Comparison of ENCODE assay signal across 8 mouse cellular contexts in genomic region chr11:70652884-70653344, GRCm38 (mm10). TPM values are rescaled to one million over a fixed set of nuclear protein-coding genes. Genes with fewer than 3 reads are reported as not detected.
DNase-seq lines count a peak whose midpoint lies in the region; ATAC-seq lines count a peak whose summit lies in the region.

No protein-coding gene starts in this region.

- H3K9ac ChIP-seq in kidney, embryonic 16.5 days (replicated peaks; ENCODE audit: low read length): peak overlapping the region; percentile 99
- H3K9ac ChIP-seq in embryonic facial prominence, embryonic 13.5 days: peak overlapping the region; percentile 100
- H3K9ac ChIP-seq in neural tube, embryonic 12.5 days: peak overlapping the region; percentile 97

- H3K4me3 ChIP-seq in kidney, embryonic 16.5 days (ENCODE audit: low read length): peak overlapping the region; percentile 100
- peak overlapping the region; percentile 100 for H3K4me3 ChIP-seq in embryonic facial prominence, embryonic 13.5 days
- H3K4me3 ChIP-seq in limb, embryonic 10.5 days: peak overlapping the region; percentile 99
- H3K4me3 ChIP-seq in neural tube, embryonic 12.5 days: peak overlapping the region; percentile 98

- no peaks in the 10 kb centered on the region for H3K27me3 ChIP-seq in kidney, embryonic 16.5 days (ENCODE audit: insufficient read depth, low read length)
- H3K27me3 ChIP-seq in embryonic facial prominence, embryonic 13.5 days: no peaks in the 10 kb centered on the region
- no peaks in the 10 kb centered on the region for H3K27me3 ChIP-seq in limb, embryonic 10.5 days (ENCODE audit: low read depth, poor library complexity, severe bottlenecking)
- no peaks in the 10 kb centered on the region for H3K27me3 ChIP-seq in neural tube, embryonic 12.5 days (replicated peaks)

- peaks cover 41% of the 10 kb centered on the region for H3K36me3 ChIP-seq in kidney, embryonic 16.5 days (ENCODE audit: insufficient read depth, low read length)
- H3K36me3 ChIP-seq in embryonic facial prominence, embryonic 13.5 days: peaks cover 47% of the 10 kb centered on the region
- H3K36me3 ChIP-seq in limb, embryonic 10.5 days: peaks cover 54% of the 10 kb centered on the region
- H3K36me3 ChIP-seq in neural tube, embryonic 12.5 days: peaks cover 38% of the 10 kb centered on the region

- H3K27ac ChIP-seq in kidney, embryonic 16.5 days (ENCODE audit: low read length): peak overlapping the region; percentile 99
- peak overlapping the region; percentile 97 for H3K27ac ChIP-seq in embryonic facial prominence, embryonic 13.5 days
- peak overlapping the region; percentile 97 for H3K27ac ChIP-seq in limb, embryonic 10.5 days
- H3K27ac ChIP-seq in neural tube, embryonic 12.5 days: no peak overlapping the region

- no peak for DNase-seq in kidney, postnatal 36 days
- DNase-seq in limb, embryonic 10.5 days (ENCODE audit: low spot score): no peak
- DNase-seq in adrenal gland, adult 8-10 months: no peak
- DNase-seq in left cerebral cortex, adult 9 months (ENCODE audit: low spot score in 2 of 2): no peak
- DNase-seq in urinary bladder, adult 18-20 months (ENCODE audit: low spot score in 2 of 2): no peak

- WGBS in kidney, embryonic 16.5 days: 35% methylated on average over 6 of the region's 6 CpGs
- 46% methylated on average over 6 of the region's 6 CpGs for whole genome bisulfite sequencing in embryonic facial prominence, embryonic 13.5 days
- WGBS in limb, embryonic 10.5 days: 62% methylated on average over 6 of the region's 6 CpGs
- WGBS in neural tube, embryonic 12.5 days: 67% methylated on average over 6 of the region's 6 CpGs

- H3K9me3 ChIP-seq in kidney, embryonic 16.5 days (ENCODE audit: low read length): no peaks in the 10 kb centered on the region
- no peaks in the 10 kb centered on the region for H3K9me3 ChIP-seq in embryonic facial prominence, embryonic 13.5 days
- no peaks in the 10 kb centered on the region for H3K9me3 ChIP-seq in limb, embryonic 10.5 days (replicated peaks)
- H3K9me3 ChIP-seq in neural tube, embryonic 12.5 days: no peaks in the 10 kb centered on the region

- H3K4me1 ChIP-seq in kidney, embryonic 16.5 days (ENCODE audit: insufficient read depth, low read length): peaks cover 73% of the 10 kb centered on the region
- H3K4me1 ChIP-seq in embryonic facial prominence, embryonic 13.5 days: peaks cover 73% of the 10 kb centered on the region
- H3K4me1 ChIP-seq in limb, embryonic 10.5 days: peaks cover 73% of the 10 kb centered on the region
- peaks cover 55% of the 10 kb centered on the region for H3K4me1 ChIP-seq in neural tube, embryonic 12.5 days

- peak overlapping the region; percentile 98 for H3K4me2 ChIP-seq in kidney, embryonic 16.5 days (replicated peaks; ENCODE audit: low read depth, low read length)
- H3K4me2 ChIP-seq in embryonic facial prominence, embryonic 13.5 days: peak overlapping the region; percentile 97
- peak overlapping the region; percentile 97 for H3K4me2 ChIP-seq in neural tube, embryonic 12.5 days (replicated peaks)

- ATAC-seq in kidney, embryonic 16.5 days (ENCODE audit: low FRiP score, low TSS enrichment): no peak
- no peak for ATAC-seq in embryonic facial prominence, embryonic 13.5 days (ENCODE audit: insufficient number of reproducible peaks, insufficient read depth, low FRiP score, low TSS enrichment, low read depth)
- no peak for ATAC-seq in neural tube, embryonic 12.5 days (ENCODE audit: low FRiP score, low read depth)

RNA-seq across cellular contexts. Expression of gene Pfn1, which starts 1.5 kb away (rescaled TPM):
- polyA plus RNA-seq in kidney, embryonic 16.5 days (2015; fragmentation: Nextera tagmentation; extraction: Ambion mirVana): 1,671 and 1,948 TPM in 2 replicates
- 1,478 and 1,672 TPM in 2 replicates for polyA plus RNA-seq in embryonic facial prominence, embryonic 13.5 days (2015; fragmentation: Nextera tagmentation; extraction: Ambion mirVana)
- polyA plus RNA-seq in limb, embryonic 10.5 days (2016; fragmentation: Nextera tagmentation; extraction: Ambion mirVana): 2,132 and 2,568 TPM in 2 replicates
- polyA plus RNA-seq in neural tube, embryonic 12.5 days (2016; fragmentation: Nextera tagmentation; extraction: Ambion mirVana): 1,155 and 1,157 TPM in 2 replicates
- 1,000 to 10,000 TPM in 1 of 4 experiments, 100 to 1,000 TPM in 3; 582 to 1,056 (median 737) TPM for total RNA-seq in adrenal gland, adult 8-10 months (2022)

RNA-seq across cellular contexts. Expression of gene Eno3, which starts 4.1 kb away (rescaled TPM):
- 23.1 and 28.0 TPM in 2 replicates for polyA plus RNA-seq in kidney, embryonic 16.5 days (2015; fragmentation: Nextera tagmentation; extraction: Ambion mirVana)
- polyA plus RNA-seq in embryonic facial prominence, embryonic 13.5 days (2015; fragmentation: Nextera tagmentation; extraction: Ambion mirVana): 18.3 and 19.7 TPM in 2 replicates
- polyA plus RNA-seq in limb, embryonic 10.5 days (2016; fragmentation: Nextera tagmentation; extraction: Ambion mirVana): 67.8 and 75.6 TPM in 2 replicates
- polyA plus RNA-seq in neural tube, embryonic 12.5 days (2016; fragmentation: Nextera tagmentation; extraction: Ambion mirVana): 19.3 and 20.1 TPM in 2 replicates
- total RNA-seq in adrenal gland, adult 8-10 months (2022): 10 to 100 TPM; 39.4 to 66.5 (median 54.7) TPM

RNA-seq across cellular contexts. Expression of gene Slc25a11, which starts 5.6 kb away (rescaled TPM):
- polyA plus RNA-seq in kidney, embryonic 16.5 days (2015; fragmentation: Nextera tagmentation; extraction: Ambion mirVana): 229 and 235 TPM in 2 replicates
- 167 and 170 TPM in 2 replicates for polyA plus RNA-seq in embryonic facial prominence, embryonic 13.5 days (2015; fragmentation: Nextera tagmentation; extraction: Ambion mirVana)
- 136 and 160 TPM in 2 replicates for polyA plus RNA-seq in limb, embryonic 10.5 days (2016; fragmentation: Nextera tagmentation; extraction: Ambion mirVana)
- 152 TPM in 2 replicates for polyA plus RNA-seq in neural tube, embryonic 12.5 days (2016; fragmentation: Nextera tagmentation; extraction: Ambion mirVana)
- total RNA-seq in adrenal gland, adult 8-10 months (2022): 100 to 1,000 TPM; 121 to 137 (median 127) TPM

RNA-seq across cellular contexts. Expression of gene Rnf167, which starts 5.9 kb away (rescaled TPM):
- 130 and 137 TPM in 2 replicates for polyA plus RNA-seq in kidney, embryonic 16.5 days (2015; fragmentation: Nextera tagmentation; extraction: Ambion mirVana)
- polyA plus RNA-seq in embryonic facial prominence, embryonic 13.5 days (2015; fragmentation: Nextera tagmentation; extraction: Ambion mirVana): 131 and 135 TPM in 2 replicates
- 85.0 and 104 TPM in 2 replicates for polyA plus RNA-seq in limb, embryonic 10.5 days (2016; fragmentation: Nextera tagmentation; extraction: Ambion mirVana)
- polyA plus RNA-seq in neural tube, embryonic 12.5 days (2016; fragmentation: Nextera tagmentation; extraction: Ambion mirVana): 91.0 and 101 TPM in 2 replicates
- total RNA-seq in adrenal gland, adult 8-10 months (2022): 100 to 1,000 TPM in 2 of 4 experiments, 10 to 100 TPM in 2; 82.3 to 136 (median 110) TPM

RNA-seq across cellular contexts. Expression of gene Gp1ba, which starts 14.0 kb away (rescaled TPM):
- 0.11 and 0.21 TPM in 2 replicates for polyA plus RNA-seq in kidney, embryonic 16.5 days (2015; fragmentation: Nextera tagmentation; extraction: Ambion mirVana)
- polyA plus RNA-seq in embryonic facial prominence, embryonic 13.5 days (2015; fragmentation: Nextera tagmentation; extraction: Ambion mirVana): 0.10 and 0.37 TPM in 2 replicates
- polyA plus RNA-seq in limb, embryonic 10.5 days (2016; fragmentation: Nextera tagmentation; extraction: Ambion mirVana): 0.18 and 0.75 TPM in 2 replicates
- polyA plus RNA-seq in neural tube, embryonic 12.5 days (2016; fragmentation: Nextera tagmentation; extraction: Ambion mirVana): 0.26 and 0.49 TPM in 2 replicates
- not detected for total RNA-seq in adrenal gland, adult 8-10 months (2022)
